Mouse (Mus musculus) intestine, postnatal 0 days (tissue): Measurements from ENCODE around the gene Ttf1. TPM values are rescaled to one million over a fixed set of nuclear protein-coding genes. Genes with fewer than 3 reads are reported as not detected.

Experiments
- ATAC-seq: fragments of 200-750 bp; cut with Nextera tagmentation; 2 replicates; pipeline ENCODE4 v1.8.0; 2017; ENCODE audit warnings: mild to moderate bottlenecking, moderate TSS enrichment, moderate library complexity
- H3K27ac ChIP-seq: fragments of 300-500 bp; sonication (generic); 2 replicates; pipeline ENCODE4 v1.5.1; 2014; ENCODE audit warnings: mild to moderate bottlenecking, low read depth, low read length, moderate library complexity
- H3K27me3 ChIP-seq: fragments of 300-500 bp; sonication (generic); replicated peaks from 2 replicates; pipeline ENCODE4 v1.6.1; 2014; ENCODE audit warnings: low read length, mixed read lengths; ENCODE audit not compliant: control insufficient read depth, insufficient read depth
- H3K36me3 ChIP-seq: fragments of 300-500 bp; sonication (generic); 2 replicates; pipeline ENCODE4 v1.6.1; 2014; ENCODE audit warnings: mild to moderate bottlenecking, moderate library complexity; ENCODE audit not compliant: control insufficient read depth, insufficient read depth
- H3K4me1 ChIP-seq: fragments of 300-500 bp; sonication (generic); replicated peaks from 2 replicates; pipeline ENCODE4 v1.6.1; 2014; ENCODE audit warnings: antibody characterized with exemption, low read length, mixed read lengths; ENCODE audit not compliant: control insufficient read depth, insufficient read depth
- H3K4me2 ChIP-seq: fragments of 300-500 bp; sonication (generic); replicated peaks from 2 replicates; pipeline ENCODE4 v1.6.1; 2014; ENCODE audit warnings: low read depth, mild to moderate bottlenecking, moderate library complexity
- H3K4me3 ChIP-seq: fragments of 300-500 bp; sonication (generic); 2 replicates; pipeline ENCODE4 v1.5.1; 2014; ENCODE audit warnings: low read depth, low read length
- H3K9ac ChIP-seq: fragments of 300-500 bp; sonication (generic); 2 replicates; pipeline ENCODE4 v1.6.1; 2014; ENCODE audit warnings: mild to moderate bottlenecking, low read depth, low read length
- H3K9me3 ChIP-seq: fragments of 300-500 bp; sonication (generic); 2 replicates; pipeline ENCODE4 v1.6.1; 2016; ENCODE audit warnings: mixed run types; ENCODE audit not compliant: control insufficient read depth
- CTCF ChIP-seq: sonication (generic); IDR thresholded peaks from 2 replicates; pipeline ENCODE4 v1.5.1; 2016; ENCODE audit warnings: low read depth, mild to moderate bottlenecking, control low read depth, antibody characterized with exemption, moderate library complexity
- WGBS: fragments of 180-500 bp; shearing (Covaris S2); extraction: QIAGEN DNeasy Blood & Tissue Kit; methylation state at CpG from one replicate; pipeline ENCODE4 v1.1.7; 2014; 5-methylcytosine and 5-hydroxymethylcytosine counted together
- polyA plus RNA-seq: library from polyadenylated mRNA; unstranded; fragments of >200 nt; fragmentation: Nextera tagmentation; extraction: Ambion mirVana; gene quantifications from 2 replicates; pipeline ENCODE4 v1.2.1, GENCODE M21; 2015

The Ttf1 gene
- 4.3 and 4.9 TPM in 2 replicates for polyA plus RNA-seq

DNA sequence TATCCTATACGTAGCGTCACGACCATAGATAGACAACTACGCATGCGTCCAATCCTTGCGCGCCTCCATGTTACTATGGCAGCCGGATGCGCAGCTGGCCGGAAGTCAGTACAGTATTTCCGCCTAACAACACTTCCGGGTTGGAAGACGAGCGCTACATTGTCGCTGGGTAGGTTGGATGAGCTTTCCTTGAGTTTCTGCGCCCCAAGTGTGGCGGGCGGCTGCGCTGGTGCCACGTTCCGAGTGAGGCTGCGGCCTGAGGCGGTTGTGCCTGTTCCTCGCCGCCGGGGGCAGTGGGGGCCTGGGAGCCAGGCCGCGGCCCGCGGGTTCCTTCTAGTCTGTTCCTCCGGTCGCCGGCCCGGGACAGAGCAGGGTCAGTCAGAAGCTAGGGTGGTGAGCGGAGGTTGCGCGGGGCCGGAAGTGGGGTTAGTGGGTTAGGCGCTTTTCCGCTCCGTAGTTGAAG is at the start of gene Ttf1:
Ttf1 (plus strand) TSS at position 128 of the 463 bp plus-strand sequence.
- H3K4me1 ChIP-seq, result no peaks in the 10 kb centered on the region
- H3K4me2 ChIP-seq, result peak within 1 kb of the TSS; percentile 76
- peak within 1 kb of the TSS; percentile 49 for H3K9ac ChIP-seq
- H3K9me3 ChIP-seq, result no peaks in the 10 kb centered on the region
- peak within 1 kb of the TSS; percentile 82 for H3K4me3 ChIP-seq
- WGBS, result under 1% methylated on average over 41 of the region's 41 CpGs
- H3K27me3 ChIP-seq, result no peaks in the 10 kb centered on the region
- no peaks in the 10 kb centered on the region; the same call in 1 of the 2 replicates for H3K36me3 ChIP-seq
- TF ChIP-seq CTCF, result peak; percentile 41
- peak within 1 kb of the TSS; percentile 94 for H3K27ac ChIP-seq
- peak; percentile 95 for ATAC-seq

GRCm38 (mm10) chr2:29012523-29012922 is 47.5 kb upstream of the Ttf1 start:
- no peaks in the 10 kb centered on the region for H3K9me3 ChIP-seq
- no peaks in the 10 kb centered on the region for H3K36me3 ChIP-seq
- WGBS, result 71% methylated on average over 5 of the region's 5 CpGs
- ATAC-seq, result no peak
- TF ChIP-seq CTCF, result no peak
- H3K27ac ChIP-seq, result no peak overlapping the region
- H3K4me3 ChIP-seq, result no peak overlapping the region
- H3K4me2 ChIP-seq, result no peak overlapping the region
- no peak overlapping the region for H3K9ac ChIP-seq
- H3K4me1 ChIP-seq, result no peaks in the 10 kb centered on the region
- H3K27me3 ChIP-seq, result no peaks in the 10 kb centered on the region; the same call in 1 of the 2 replicates

DNA sequence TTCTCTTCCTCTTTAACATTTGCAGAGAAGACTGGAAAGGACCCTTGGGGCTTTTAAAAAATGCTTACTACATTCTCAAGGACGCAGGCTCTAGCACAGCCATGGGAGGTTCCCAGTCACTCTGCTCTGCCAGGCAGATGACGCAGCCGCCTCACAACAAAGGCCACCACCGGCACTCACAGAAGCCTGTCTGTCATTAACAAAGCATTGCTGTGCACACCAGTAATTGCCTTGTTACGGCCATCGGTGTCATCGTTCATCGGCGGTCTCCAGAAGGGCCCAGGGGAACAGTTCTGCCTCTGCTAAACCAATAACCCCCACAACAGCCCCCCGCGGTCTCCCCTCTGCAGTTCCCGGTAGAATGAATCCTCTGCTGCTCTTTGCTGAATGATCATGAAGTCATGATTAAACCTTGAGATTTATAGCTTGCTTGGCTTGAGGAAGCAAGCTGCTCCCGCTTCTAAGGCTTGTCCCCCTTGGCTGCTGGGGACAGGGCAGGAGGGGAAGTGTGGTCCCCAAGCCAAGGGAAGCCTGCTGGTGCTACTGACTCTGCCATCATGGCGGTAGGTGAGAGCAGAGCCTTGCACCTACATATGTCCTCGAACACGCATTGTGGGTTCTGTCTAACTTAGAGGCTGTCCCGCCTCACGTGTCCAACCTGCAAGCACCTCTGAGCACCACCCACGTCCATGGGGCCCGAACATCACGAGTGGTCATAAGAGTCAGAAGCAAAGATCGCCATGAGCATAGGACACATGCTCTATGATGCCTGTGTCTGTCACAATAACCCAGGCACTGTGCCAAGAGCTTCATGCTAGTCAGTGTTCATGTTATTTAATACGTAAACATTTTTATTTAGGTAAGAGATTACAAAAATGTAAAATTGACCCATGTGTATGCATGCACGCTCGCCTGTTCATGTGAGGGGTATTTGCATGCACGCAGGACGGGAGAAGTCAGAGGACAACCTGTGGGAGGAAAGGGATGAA is 43.2 kb upstream of the Ttf1 start:
- Histone ChIP-seq H3K4me3 (no peak overlapping the region), H3K27me3 (no peaks in the 10 kb centered on the region), H3K9ac (no peak overlapping the region), H3K4me2 (0 out of 2 replicates have a peak overlapping the region, but pooled peaks have one; percentile 3), H3K27ac (no peak overlapping the region), H3K36me3 (no peaks in the 10 kb centered on the region), H3K9me3 (no peaks in the 10 kb centered on the region), H3K4me1 (no peaks in the 10 kb centered on the region)
- no peak for ATAC-seq
- no peak for TF ChIP-seq CTCF
- WGBS, result 58% methylated on average over 27 of the region's 27 CpGs

GRCm38 (mm10) chr2:29018680-29019079 is 41.4 kb upstream of the Ttf1 start:
- TF ChIP-seq CTCF, result no peak
- WGBS, result 39% methylated on average over 5 of the region's 5 CpGs
- ATAC-seq, result no peak
- Histone ChIP-seq H3K4me1 (no peaks in the 10 kb centered on the region), H3K4me2 (no peak overlapping the region), H3K36me3 (no peaks in the 10 kb centered on the region), H3K27me3 (no peaks in the 10 kb centered on the region), H3K9ac (no peak overlapping the region), H3K4me3 (no peak overlapping the region), H3K9me3 (no peaks in the 10 kb centered on the region), H3K27ac (no peak overlapping the region)

DNA sequence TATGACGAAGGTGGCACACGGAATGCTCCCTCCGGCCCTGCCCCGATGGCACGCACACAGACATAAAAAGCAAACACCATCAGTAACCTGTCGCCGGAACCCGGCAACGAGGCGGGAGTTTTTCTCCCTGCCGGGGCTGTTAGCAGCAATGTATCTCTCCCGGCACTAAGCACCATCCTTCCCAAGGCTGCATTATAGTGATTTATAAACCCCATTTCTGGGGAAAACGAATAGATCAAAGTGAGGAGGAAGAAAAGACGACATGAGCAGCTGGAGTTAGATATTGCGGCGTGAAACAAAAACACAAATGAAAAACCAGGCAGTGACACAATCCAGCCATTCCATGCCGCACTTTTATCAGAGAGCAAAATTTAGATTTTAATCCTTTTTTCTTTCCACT is 39.0 kb upstream of the Ttf1 start:
- H3K27ac ChIP-seq, result no peak overlapping the region
- H3K4me1 ChIP-seq, result no peaks in the 10 kb centered on the region
- no peak overlapping the region for H3K9ac ChIP-seq
- 23% methylated on average over 17 of the region's 17 CpGs for WGBS
- TF ChIP-seq CTCF, result no peak
- no peaks in the 10 kb centered on the region for H3K27me3 ChIP-seq
- ATAC-seq, result no peak
- no peak overlapping the region for H3K4me2 ChIP-seq
- H3K4me3 ChIP-seq, result no peak overlapping the region
- H3K9me3 ChIP-seq, result no peaks in the 10 kb centered on the region
- no peaks in the 10 kb centered on the region for H3K36me3 ChIP-seq

- Histone ChIP-seq H3K4me1 (no peaks in the 10 kb centered on the region), H3K27me3 (no peaks in the 10 kb centered on the region), H3K9me3 (no peaks in the 10 kb centered on the region), H3K27ac (no peak overlapping the region), H3K4me3 (no peak overlapping the region), H3K36me3 (no peaks in the 10 kb centered on the region), H3K9ac (no peak overlapping the region), H3K4me2 (no peak overlapping the region)
- ATAC-seq, result no peak
- no peak for TF ChIP-seq CTCF
- WGBS, result 82% methylated on average over 7 of the region's 7 CpGs
These were observed 37.1 kb upstream of the Ttf1 start for GRCm38 (mm10) chr2:29023001-29023400.
